Mouse (Mus musculus) forebrain, embryonic 13.5 days (tissue): Measurements from ENCODE around the gene Aftph. TPM values are rescaled to one million over a fixed set of nuclear protein-coding genes. Genes with fewer than 3 reads are reported as not detected.

Experiments used
- ATAC-seq: fragments of 200-750 bp; cut with Nextera tagmentation; 2 replicates; pipeline ENCODE4 v1.8.0; 2017
- H3K27ac ChIP-seq: fragments of 300-500 bp; sonication (generic); 2 replicates; pipeline ENCODE4 v1.5.1; 2015; ENCODE audit warnings: inconsistent platforms, mild to moderate bottlenecking, moderate library complexity
- H3K27me3 ChIP-seq: fragments of 300-500 bp; sonication (generic); 2 replicates; pipeline ENCODE4 v1.6.1; 2015; ENCODE audit warnings: mild to moderate bottlenecking, inconsistent platforms
- H3K36me3 ChIP-seq: fragments of 300-500 bp; sonication (generic); 2 replicates; pipeline ENCODE4 v1.6.1; 2015; ENCODE audit warnings: mild to moderate bottlenecking, inconsistent platforms; ENCODE audit not compliant: poor library complexity, severe bottlenecking
- H3K4me1 ChIP-seq: fragments of 300-500 bp; sonication (generic); 2 replicates; pipeline ENCODE4 v1.6.1; 2015; ENCODE audit warnings: inconsistent platforms
- H3K4me2 ChIP-seq: fragments of 300-500 bp; sonication (generic); 2 replicates; pipeline ENCODE4 v1.6.1; 2015; ENCODE audit warnings: inconsistent platforms, mild to moderate bottlenecking, moderate library complexity
- H3K4me3 ChIP-seq: fragments of 300-500 bp; sonication (generic); 2 replicates; pipeline ENCODE4 v1.5.1; 2015; ENCODE audit warnings: mild to moderate bottlenecking, inconsistent platforms
- H3K9ac ChIP-seq: fragments of 300-500 bp; sonication (generic); 2 replicates; pipeline ENCODE4 v1.6.1; 2015; ENCODE audit warnings: mild to moderate bottlenecking, inconsistent platforms
- H3K9me3 ChIP-seq: fragments of 300-500 bp; sonication (generic); replicated peaks from 2 replicates; pipeline ENCODE4 v1.6.1; 2016; ENCODE audit warnings: inconsistent platforms
- WGBS: fragments of 180-500 bp; shearing (Covaris S2); methylation state at CpG from one replicate; pipeline ENCODE4 v1.1.7; 2015; 5-methylcytosine and 5-hydroxymethylcytosine counted together
- polyA plus RNA-seq: library from polyadenylated mRNA; unstranded; fragments of >200 nt; fragmentation: Nextera tagmentation; extraction: Ambion mirVana; gene quantifications from 2 replicates; pipeline ENCODE4 v1.2.1, GENCODE M21; 2015

Aftph gene
- polyA plus RNA-seq, 1 experiment from 2014 or later, result 34.0 TPM

- ATAC-seq, result no peak
- no peak overlapping the region for H3K4me3 ChIP-seq
- no peaks in the 10 kb centered on the region for H3K9me3 ChIP-seq
- H3K27me3 ChIP-seq, result no peaks in the 10 kb centered on the region
- H3K4me1 ChIP-seq, result peaks cover 79% of the 10 kb centered on the region
- no peak overlapping the region for H3K27ac ChIP-seq
- 77% methylated on average over 3 of the region's 3 CpGs for WGBS
- H3K36me3 ChIP-seq, result peaks cover 9% of the 10 kb centered on the region
- H3K4me2 ChIP-seq, result no peak overlapping the region
- no peak overlapping the region for H3K9ac ChIP-seq
Observed at GRCm38 (mm10) chr11:20645521-20645920, 95.9 kb downstream of the Aftph start.

- Histone ChIP-seq H3K4me2 (no peak overlapping the region), H3K36me3 (peaks cover 9% of the 10 kb centered on the region), H3K27ac (no peak overlapping the region), H3K4me3 (no peak overlapping the region), H3K9me3 (no peaks in the 10 kb centered on the region), H3K9ac (peak overlapping the region; percentile 35; the same call in 1 of the 2 replicates), H3K4me1 (peaks cover 79% of the 10 kb centered on the region), H3K27me3 (no peaks in the 10 kb centered on the region)
- 31% methylated on average over 6 of the region's 6 CpGs for WGBS
- ATAC-seq, result no peak
Observed at GRCm38 (mm10) chr11:20644872-20645271, 96.5 kb downstream of the Aftph start.

GRCm38 (mm10) chr11:20644166-20644565 is 97.2 kb downstream of the Aftph start:
- 93% methylated on average over 1 of the region's 1 CpGs for WGBS

GRCm38 (mm10) chr11:20643161-20643560 is 98.2 kb downstream of the Aftph start:
- H3K9me3 ChIP-seq, result no peaks in the 10 kb centered on the region
- H3K36me3 ChIP-seq, result peaks cover 3% of the 10 kb centered on the region
- no peaks in the 10 kb centered on the region for H3K27me3 ChIP-seq
- no peak overlapping the region for H3K4me3 ChIP-seq
- H3K9ac ChIP-seq, result no peak overlapping the region
- no peak overlapping the region for H3K27ac ChIP-seq
- H3K4me2 ChIP-seq, result no peak overlapping the region
- 83% methylated on average over 5 of the region's 5 CpGs for WGBS
- ATAC-seq, result no peak
- peaks cover 74% of the 10 kb centered on the region for H3K4me1 ChIP-seq

More at GRCm38 (mm10) chr11:20644166-20644565, 97.2 kb downstream of the Aftph start:
- H3K4me2 ChIP-seq, result no peak overlapping the region
- no peak for ATAC-seq
- H3K36me3 ChIP-seq, result peaks cover 9% of the 10 kb centered on the region
- no peaks in the 10 kb centered on the region for H3K9me3 ChIP-seq
- H3K27ac ChIP-seq, result no peak overlapping the region
- H3K27me3 ChIP-seq, result no peaks in the 10 kb centered on the region
- no peak overlapping the region for H3K9ac ChIP-seq
- peaks cover 79% of the 10 kb centered on the region for H3K4me1 ChIP-seq
- no peak overlapping the region for H3K4me3 ChIP-seq

- Histone ChIP-seq H3K4me1 (peaks cover 66% of the 10 kb centered on the region), H3K9me3 (no peaks in the 10 kb centered on the region), H3K9ac (no peak overlapping the region), H3K4me2 (no peak overlapping the region), H3K36me3 (no peaks in the 10 kb centered on the region), H3K4me3 (no peak overlapping the region), H3K27me3 (no peaks in the 10 kb centered on the region), H3K27ac (no peak overlapping the region)
- 80% methylated on average over 5 of the region's 5 CpGs for WGBS
- ATAC-seq, result no peak
Observed at GRCm38 (mm10) chr11:20642321-20642720, 99.1 kb downstream of the Aftph start.

- no peaks in the 10 kb centered on the region for H3K36me3 ChIP-seq
- ATAC-seq, result peak; percentile 95
- peak overlapping the region; percentile 56 for H3K9ac ChIP-seq
- WGBS, result 1% methylated on average over 11 of the region's 11 CpGs
- H3K4me1 ChIP-seq, result peaks cover 58% of the 10 kb centered on the region
- H3K9me3 ChIP-seq, result no peaks in the 10 kb centered on the region
- H3K4me3 ChIP-seq, result peak overlapping the region; percentile 17
- H3K4me2 ChIP-seq, result peak overlapping the region; percentile 53
- peak overlapping the region; percentile 87 for H3K27ac ChIP-seq
- no peaks in the 10 kb centered on the region for H3K27me3 ChIP-seq
Observed at GRCm38 (mm10) chr11:20639918-20640447, 101.4 kb downstream of the Aftph start.

GRCm38 (mm10) chr11:20638841-20639240 is 102.5 kb downstream of the Aftph start:
- no peak overlapping the region for H3K27ac ChIP-seq
- H3K9ac ChIP-seq, result no peak overlapping the region
- H3K27me3 ChIP-seq, result no peaks in the 10 kb centered on the region
- no peak for ATAC-seq
- no peak overlapping the region for H3K4me3 ChIP-seq
- WGBS, result 24% methylated on average over 3 of the region's 3 CpGs
- no peaks in the 10 kb centered on the region for H3K9me3 ChIP-seq
- no peaks in the 10 kb centered on the region for H3K36me3 ChIP-seq
- H3K4me1 ChIP-seq, result peaks cover 58% of the 10 kb centered on the region
- H3K4me2 ChIP-seq, result no peak overlapping the region

- Histone ChIP-seq H3K4me1 (peaks cover 67% of the 10 kb centered on the region), H3K9me3 (no peaks in the 10 kb centered on the region), H3K4me3 (no peak overlapping the region), H3K27me3 (no peaks in the 10 kb centered on the region), H3K36me3 (no peaks in the 10 kb centered on the region), H3K27ac (no peak overlapping the region), H3K9ac (no peak overlapping the region), H3K4me2 (no peak overlapping the region)
- no peak for ATAC-seq
Observed at GRCm38 (mm10) chr11:20637060-20637459, 104.3 kb downstream of the Aftph start.

GRCm38 (mm10) chr11:20636114-20636513 is 105.3 kb downstream of the Aftph start:
- H3K4me2 ChIP-seq, result no peak overlapping the region
- no peak overlapping the region for H3K4me3 ChIP-seq
- H3K9me3 ChIP-seq, result no peaks in the 10 kb centered on the region
- no peak for ATAC-seq
- H3K4me1 ChIP-seq, result peaks cover 62% of the 10 kb centered on the region
- H3K9ac ChIP-seq, result 0 out of 2 replicates have a peak overlapping the region, but pooled peaks have one; percentile 40
- H3K27me3 ChIP-seq, result no peaks in the 10 kb centered on the region
- 42% methylated on average over 4 of the region's 4 CpGs for WGBS
- 0 out of 2 replicates have a peak overlapping the region, but pooled peaks have one; percentile 36 for H3K27ac ChIP-seq
- no peaks in the 10 kb centered on the region for H3K36me3 ChIP-seq

- Histone ChIP-seq H3K9me3 (no peaks in the 10 kb centered on the region), H3K4me2 (peak overlapping the region; percentile 32), H3K9ac (peak overlapping the region; percentile 40), H3K36me3 (no peaks in the 10 kb centered on the region), H3K27ac (peak overlapping the region; percentile 35; the same call in 1 of the 2 replicates), H3K4me1 (peaks cover 57% of the 10 kb centered on the region), H3K4me3 (no peak overlapping the region), H3K27me3 (no peaks in the 10 kb centered on the region)
- WGBS, result 10% methylated on average over 6 of the region's 6 CpGs
- ATAC-seq, result no peak
Observed at GRCm38 (mm10) chr11:20635646-20636045, 105.7 kb downstream of the Aftph start.

Other genes with a start within 250 kb of the Aftph start
- 35.2 and 41.8 TPM in 2 replicates for gene Sertad2, start 198.3 kb downstream of the Aftph start, polyA plus RNA-seq
- 45.4 and 45.8 TPM in 2 replicates for gene Lgalsl, start 89.5 kb upstream of the Aftph start, polyA plus RNA-seq